Mouse (Mus musculus): ENCODE measurements around the gene Mphosph10. TPM values are rescaled to one million over a fixed set of nuclear protein-coding genes. Genes with fewer than 3 reads are reported as not detected.

Mphosph10 gene
- polyA plus RNA-seq, 1 experiment from 2014 or later = 25.2 TPM

GRCm38 (mm10) chr7:64327486-64327885, 64.6 kb downstream of the Mphosph10 start:
- H3K4me3 ChIP-seq (replicated peaks; ENCODE audit: low read depth, low read length) = no peak overlapping the region
- peaks cover 27% of the 10 kb centered on the region for H3K36me3 ChIP-seq (ENCODE audit: control insufficient read depth, insufficient read depth, low read length)
- no peak overlapping the region for H3K27ac ChIP-seq (replicated peaks; ENCODE audit: low read depth, low read length)
- no peak overlapping the region for H3K4me2 ChIP-seq (ENCODE audit: low read length)
- no peaks in the 10 kb centered on the region for H3K4me1 ChIP-seq (ENCODE audit: control insufficient read depth, insufficient read depth, low read length)
- ATAC-seq (ENCODE audit: low FRiP score, low TSS enrichment) = no peak
- no peak overlapping the region for H3K9ac ChIP-seq (replicated peaks; ENCODE audit: low read length)
- no peaks in the 10 kb centered on the region for H3K9me3 ChIP-seq (ENCODE audit: control insufficient read depth, low read length)
- H3K27me3 ChIP-seq (ENCODE audit: control insufficient read depth, insufficient read depth, low read length) = no peaks in the 10 kb centered on the region
- 88% methylated on average over 4 of the region's 4 CpGs for WGBS
- no peak for DNase-seq

- H3K27ac ChIP-seq (replicated peaks; ENCODE audit: low read depth, low read length) = no peak overlapping the region
- H3K4me1 ChIP-seq (ENCODE audit: control insufficient read depth, insufficient read depth, low read length) = no peaks in the 10 kb centered on the region
- H3K27me3 ChIP-seq (ENCODE audit: control insufficient read depth, insufficient read depth, low read length) = no peaks in the 10 kb centered on the region
- WGBS = 16% methylated on average over 1 of the region's 1 CpGs
- DNase-seq (peak; percentile 88), ATAC-seq (ENCODE audit: low FRiP score, low TSS enrichment) (peak; percentile 58)
- H3K9ac ChIP-seq (replicated peaks; ENCODE audit: low read length) = no peak overlapping the region
- no peaks in the 10 kb centered on the region for H3K9me3 ChIP-seq (ENCODE audit: control insufficient read depth, low read length)
- H3K4me2 ChIP-seq (ENCODE audit: low read length) = no peak overlapping the region
- H3K4me3 ChIP-seq (replicated peaks; ENCODE audit: low read depth, low read length) = no peak overlapping the region
- peaks cover 29% of the 10 kb centered on the region for H3K36me3 ChIP-seq (ENCODE audit: control insufficient read depth, insufficient read depth, low read length)
Measured at GRCm38 (mm10) chr7:64326892-64327291, 65.2 kb downstream of the Mphosph10 start.

Other genes with a start within 250 kb of the Mphosph10 start
- 0.93 TPM in 1 of 2 replicates, not detected in the other for gene Trpm1, start 238.4 kb downstream of the Mphosph10 start, polyA plus RNA-seq (2014; fragmentation: Nextera tagmentation; extraction: Ambion mirVana)
- 7.5 and 13.1 TPM in 2 replicates for gene Mtmr10, start 104.6 kb downstream of the Mphosph10 start, polyA plus RNA-seq (2014; fragmentation: Nextera tagmentation; extraction: Ambion mirVana)
- gene Fan1, start 18.2 kb downstream of the Mphosph10 start, polyA plus RNA-seq (2014; fragmentation: Nextera tagmentation; extraction: Ambion mirVana) = 4.7 and 5.0 TPM in 2 replicates
- 31.9 and 37.5 TPM in 2 replicates for gene Mcee, start 339 bp upstream of the Mphosph10 start, polyA plus RNA-seq (2014; fragmentation: Nextera tagmentation; extraction: Ambion mirVana)
- 181 and 184 TPM in 2 replicates for gene Apba2, start 109.4 kb upstream of the Mphosph10 start, polyA plus RNA-seq (2014; fragmentation: Nextera tagmentation; extraction: Ambion mirVana)

Measured in midbrain, embryonic 14.5 days (tissue).